Mouse (Mus musculus): Measurements from ENCODE around the gene Capza2.

Gene Capza2

DNA sequence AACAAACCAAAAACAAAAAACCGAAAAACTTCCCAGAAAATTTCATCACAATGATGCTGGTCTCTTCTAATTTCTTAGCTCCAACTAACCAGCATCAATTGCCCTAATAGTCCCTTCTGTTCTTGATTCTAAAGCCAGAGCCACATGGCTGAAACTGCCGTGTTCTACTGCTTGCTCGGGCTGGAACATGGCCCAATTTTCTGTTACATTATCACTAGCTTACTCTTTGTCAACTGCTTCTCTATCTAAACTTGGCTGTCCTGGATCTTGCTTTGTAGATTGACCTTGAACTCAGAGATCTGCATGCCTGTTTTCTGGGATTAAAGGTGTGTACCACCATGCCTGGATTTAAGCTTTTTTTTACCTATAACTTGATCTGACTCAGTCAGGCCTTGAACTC, 69.9 kb downstream of the Capza2 start:
- no peak for DNase-seq (ENCODE audit: low spot score in 2 of 2)
